Mouse (Mus musculus): ENCODE data around the gene Tmem174. TPM values are rescaled to one million over a fixed set of nuclear protein-coding genes. Genes with fewer than 3 reads are reported as not detected.

Gene Tmem174
- polyA plus RNA-seq, 1 experiment, result not detected

GRCm38 (mm10) chr13:98638507-98639166, 1.4 kb upstream of the Tmem174 start:
- H3K27me3 ChIP-seq (ENCODE audit: control insufficient read depth), result no peaks in the 10 kb centered on the region
- no peaks in the 10 kb centered on the region for H3K36me3 ChIP-seq (ENCODE audit: control insufficient read depth)
- TF ChIP-seq TAL1 (IDR thresholded peaks at IDR 0.05; ENCODE audit: low read length) (no peak), GATA1 (IDR thresholded peaks at IDR 0.05; ENCODE audit: low read length) (no peak)
- peaks cover 5% of the 10 kb centered on the region; the same call in 1 of the 2 replicates for H3K9me3 ChIP-seq (ENCODE audit: control insufficient read depth, low read length)
- no peak overlapping the region for H3K4me3 ChIP-seq (replicated peaks)
- no peaks in the 10 kb centered on the region for H3K4me1 ChIP-seq (ENCODE audit: control insufficient read depth)

GRCm38 (mm10) chr13:98636571-98636970, 639 bp downstream of the Tmem174 start:
- no peaks in the 10 kb centered on the region for H3K4me1 ChIP-seq (ENCODE audit: control insufficient read depth)
- H3K9me3 ChIP-seq (ENCODE audit: control insufficient read depth, low read length), result peaks cover 5% of the 10 kb centered on the region; the same call in 1 of the 2 replicates
- no peak overlapping the region for H3K4me3 ChIP-seq (replicated peaks)
- TF ChIP-seq TAL1 (IDR thresholded peaks at IDR 0.05; ENCODE audit: low read length), result no peak
- no peaks in the 10 kb centered on the region for H3K27me3 ChIP-seq (ENCODE audit: control insufficient read depth)
- H3K36me3 ChIP-seq (ENCODE audit: control insufficient read depth), result no peaks in the 10 kb centered on the region

- TF ChIP-seq TAL1 (IDR thresholded peaks at IDR 0.05; ENCODE audit: low read length) (no peak), GATA1 (IDR thresholded peaks at IDR 0.05; ENCODE audit: low read length) (no peak)
- no peak overlapping the region for H3K4me3 ChIP-seq (replicated peaks)
- H3K27me3 ChIP-seq (ENCODE audit: control insufficient read depth), result no peaks in the 10 kb centered on the region
- H3K9me3 ChIP-seq (ENCODE audit: control insufficient read depth, low read length), result no peaks in the 10 kb centered on the region; the same call in 1 of the 2 replicates
- H3K4me1 ChIP-seq (ENCODE audit: control insufficient read depth), result no peaks in the 10 kb centered on the region
- no peaks in the 10 kb centered on the region for H3K36me3 ChIP-seq (ENCODE audit: control insufficient read depth)
These were observed 3.3 kb downstream of the Tmem174 start for GRCm38 (mm10) chr13:98633641-98634484.

- Histone ChIP-seq H3K9me3 (ENCODE audit: control insufficient read depth, low read length) (no peaks in the 10 kb centered on the region; the same call in 1 of the 2 replicates), H3K36me3 (ENCODE audit: control insufficient read depth) (no peaks in the 10 kb centered on the region), H3K27me3 (ENCODE audit: control insufficient read depth) (no peaks in the 10 kb centered on the region), H3K4me3 (replicated peaks) (no peak overlapping the region), H3K4me1 (ENCODE audit: control insufficient read depth) (no peaks in the 10 kb centered on the region)
- TF ChIP-seq TAL1 (IDR thresholded peaks at IDR 0.05; ENCODE audit: low read length), result no peak
- TF ChIP-seq GATA1 (IDR thresholded peaks at IDR 0.05; ENCODE audit: low read length), result no peak
These were observed 4.8 kb downstream of the Tmem174 start for GRCm38 (mm10) chr13:98632306-98632942.

GRCm38 (mm10) chr13:98631105-98631838, 5.9 kb downstream of the Tmem174 start:
- TF ChIP-seq GATA1 (IDR thresholded peaks at IDR 0.05; ENCODE audit: low read length) (no peak), TAL1 (IDR thresholded peaks at IDR 0.05; ENCODE audit: low read length) (no peak)
- no peaks in the 10 kb centered on the region; the same call in 1 of the 2 replicates for H3K9me3 ChIP-seq (ENCODE audit: control insufficient read depth, low read length)

GRCm38 (mm10) chr13:98626736-98627135, 10.5 kb downstream of the Tmem174 start:
- H3K4me3 ChIP-seq (replicated peaks), result no peak overlapping the region
- peaks cover 3% of the 10 kb centered on the region; the same call in 1 of the 2 replicates for H3K9me3 ChIP-seq (ENCODE audit: control insufficient read depth, low read length)
- no peaks in the 10 kb centered on the region for H3K27me3 ChIP-seq (ENCODE audit: control insufficient read depth)
- TF ChIP-seq GATA1 (IDR thresholded peaks at IDR 0.05; ENCODE audit: low read length), result no peak
- no peak for TF ChIP-seq TAL1 (IDR thresholded peaks at IDR 0.05; ENCODE audit: low read length)
- no peaks in the 10 kb centered on the region for H3K36me3 ChIP-seq (ENCODE audit: control insufficient read depth)
- no peaks in the 10 kb centered on the region for H3K4me1 ChIP-seq (ENCODE audit: control insufficient read depth)

More at GRCm38 (mm10) chr13:98631105-98631838, 5.9 kb downstream of the Tmem174 start:
- H3K27me3 ChIP-seq (ENCODE audit: control insufficient read depth), result no peaks in the 10 kb centered on the region
- no peak overlapping the region for H3K4me3 ChIP-seq (replicated peaks)
- H3K36me3 ChIP-seq (ENCODE audit: control insufficient read depth), result no peaks in the 10 kb centered on the region
- no peaks in the 10 kb centered on the region for H3K4me1 ChIP-seq (ENCODE audit: control insufficient read depth)

GRCm38 (mm10) chr13:98624506-98624905, 12.7 kb downstream of the Tmem174 start:
- no peaks in the 10 kb centered on the region for H3K4me1 ChIP-seq (ENCODE audit: control insufficient read depth)
- no peaks in the 10 kb centered on the region for H3K27me3 ChIP-seq (ENCODE audit: control insufficient read depth)
- H3K9me3 ChIP-seq (ENCODE audit: control insufficient read depth, low read length), result peaks cover 3% of the 10 kb centered on the region; the same call in 1 of the 2 replicates
- H3K36me3 ChIP-seq (ENCODE audit: control insufficient read depth), result no peaks in the 10 kb centered on the region
- no peak overlapping the region for H3K4me3 ChIP-seq (replicated peaks)
- TF ChIP-seq GATA1 (IDR thresholded peaks at IDR 0.05; ENCODE audit: low read length), result no peak
- TF ChIP-seq TAL1 (IDR thresholded peaks at IDR 0.05; ENCODE audit: low read length), result no peak

GRCm38 (mm10) chr13:98622881-98623549, 14.2 kb downstream of the Tmem174 start:
- H3K4me3 ChIP-seq (replicated peaks), result no peak overlapping the region
- no peak for TF ChIP-seq GATA1 (IDR thresholded peaks at IDR 0.05; ENCODE audit: low read length)
- no peak for TF ChIP-seq TAL1 (IDR thresholded peaks at IDR 0.05; ENCODE audit: low read length)
- H3K27me3 ChIP-seq (ENCODE audit: control insufficient read depth), result no peaks in the 10 kb centered on the region
- no peaks in the 10 kb centered on the region for H3K36me3 ChIP-seq (ENCODE audit: control insufficient read depth)
- peaks cover 3% of the 10 kb centered on the region for H3K9me3 ChIP-seq (ENCODE audit: control insufficient read depth, low read length)
- H3K4me1 ChIP-seq (ENCODE audit: control insufficient read depth), result no peaks in the 10 kb centered on the region

All from erythroblast, embryonic 14.5 days (primary cell).